Mouse (Mus musculus) frontal cortex, postnatal 25 days (tissue): Measurements from ENCODE around the gene Khnyn.
A peak's percentile ranks its signal among the peaks of the same experiment; 100 is the strongest.

Experiments
- DNase-seq, 2 experiments: peaks; one replicate each; pipeline ENCODE4 v3.0.0; 2022; ENCODE audit warnings: low spot score in 2 of 2

Gene Khnyn

DNA sequence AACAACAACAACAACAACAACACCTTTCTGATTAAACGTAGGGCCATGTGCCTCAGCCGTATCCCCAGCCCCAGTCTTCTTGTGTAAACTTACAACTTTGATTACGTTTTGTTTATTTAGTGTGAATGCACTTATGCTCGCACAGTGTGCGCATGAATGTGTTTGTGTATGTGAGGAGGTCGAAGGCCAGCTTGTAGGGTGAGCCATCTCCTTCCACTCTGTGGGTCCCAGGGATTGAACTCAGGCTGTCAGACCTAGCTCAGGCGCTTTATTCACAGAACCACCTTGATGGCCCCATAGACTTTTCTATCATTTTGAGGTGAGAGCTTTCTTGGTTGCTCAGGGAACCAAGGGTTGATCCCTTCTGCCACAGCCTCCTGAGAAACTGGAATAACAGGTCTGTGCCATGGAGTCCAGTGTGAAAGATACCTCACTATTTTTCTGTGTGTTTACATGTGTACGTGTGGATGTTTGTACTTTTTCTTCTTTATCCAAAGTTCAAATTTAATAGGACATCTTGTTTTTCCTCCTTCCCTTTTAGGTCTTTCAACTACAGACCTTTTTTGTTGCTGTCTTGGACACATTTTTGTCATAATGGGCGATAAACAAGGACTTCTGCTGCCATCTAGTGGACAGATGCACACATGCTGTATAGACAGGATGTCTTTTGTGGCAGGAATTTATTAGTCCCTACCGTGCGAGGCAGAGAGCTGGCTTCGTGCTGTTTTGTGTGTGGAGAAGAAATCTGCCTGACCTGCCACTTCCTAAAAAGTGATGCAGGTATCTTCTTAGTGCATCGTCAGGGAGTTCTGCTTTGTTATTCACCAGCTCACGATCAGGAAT lies 33.7 kb downstream of the Khnyn start:
- peak; percentile 32 to 51 for DNase-seq

DNA sequence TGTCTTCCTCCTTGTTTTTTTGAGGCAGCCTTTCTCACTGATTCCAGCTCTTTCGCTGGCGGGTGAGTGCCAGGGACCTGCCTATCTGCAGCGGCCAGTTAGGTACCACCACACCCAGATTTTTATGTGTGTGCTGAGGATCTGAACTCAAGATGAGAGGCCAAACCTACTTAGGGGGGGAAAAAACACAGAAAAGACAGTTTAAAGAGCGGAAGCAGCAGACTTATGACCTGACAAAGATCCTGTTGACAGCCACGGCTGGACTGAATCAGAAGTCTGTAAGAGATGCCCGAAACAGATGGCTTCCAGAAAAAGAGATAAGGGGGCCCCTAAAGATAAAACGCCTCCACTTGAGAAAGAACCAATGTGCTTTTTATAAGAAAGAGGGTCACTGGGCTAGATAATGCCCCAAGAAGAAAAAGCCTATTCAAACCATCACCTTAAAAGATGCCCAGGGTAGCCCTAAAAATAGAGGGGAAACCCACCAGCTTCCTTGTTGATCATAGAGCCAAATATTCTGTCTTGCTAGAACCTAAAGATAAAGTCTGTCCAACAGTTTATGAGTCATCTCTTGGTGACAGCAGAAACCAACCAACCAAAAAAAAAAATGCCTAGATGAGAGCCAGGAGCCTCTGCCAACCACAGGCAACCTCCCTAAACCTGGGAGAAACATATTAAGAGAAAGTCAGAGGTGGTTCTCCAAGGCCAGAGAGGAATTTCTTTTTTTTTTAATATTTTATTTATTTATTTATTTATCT lies 37.9 kb downstream of the Khnyn start:
- DNase-seq: no peak

DNA sequence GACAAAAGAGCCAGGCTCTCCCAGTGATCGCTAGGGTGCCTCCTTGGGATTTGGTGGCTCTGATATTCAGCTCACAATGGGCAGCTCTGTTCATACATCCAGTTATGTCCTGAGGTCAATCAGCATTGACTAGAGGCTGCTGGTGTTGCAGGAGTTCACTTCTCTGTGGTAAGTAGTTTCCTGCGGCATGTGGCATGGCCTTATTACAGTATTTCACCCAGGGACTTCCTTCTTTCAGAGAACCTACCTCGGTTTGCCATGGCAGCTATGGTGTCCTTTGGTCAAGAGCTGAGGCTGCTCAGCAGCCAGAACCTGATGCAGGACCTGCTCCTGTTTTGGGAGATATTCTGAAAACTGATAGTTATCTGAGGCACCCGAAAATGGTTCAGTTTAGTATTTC lies 42.1 kb downstream of the Khnyn start:
- DNase-seq: no peak

DNA sequence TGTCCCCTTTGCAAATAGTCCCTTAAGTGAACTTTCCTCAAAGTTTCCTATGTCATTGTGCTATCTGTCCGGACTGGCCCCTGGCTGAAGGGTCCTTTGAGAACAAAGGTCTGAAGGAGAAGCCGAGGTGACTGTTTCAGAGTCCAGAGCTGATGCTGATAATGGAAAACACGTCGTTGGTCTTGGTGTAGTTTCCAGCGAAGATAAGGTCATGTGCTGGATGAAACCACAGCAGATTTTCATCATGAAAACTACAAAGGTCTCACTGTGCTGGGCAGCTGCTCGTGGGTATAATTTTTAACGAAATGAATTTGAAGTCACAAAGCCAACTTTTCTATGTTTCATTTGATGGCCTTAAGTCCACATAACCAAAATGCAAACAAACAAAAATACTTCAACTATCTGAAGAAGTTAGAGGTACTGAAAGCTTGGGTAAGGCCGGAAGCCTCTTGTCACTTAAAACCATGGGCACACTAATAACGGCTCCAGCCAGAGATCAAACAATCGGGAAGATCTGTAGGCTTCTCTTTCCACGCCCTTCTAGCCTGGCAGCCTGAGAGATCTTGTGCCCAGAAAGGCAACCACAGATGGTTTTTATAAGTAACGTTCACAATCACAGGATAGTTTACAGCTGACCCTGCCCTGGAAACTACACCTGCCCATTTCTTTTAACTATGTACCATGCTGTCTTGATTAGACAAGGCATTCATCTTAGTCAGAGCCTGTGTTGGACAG lies 44.7 kb downstream of the Khnyn start:
- DNase-seq: no peak

DNA sequence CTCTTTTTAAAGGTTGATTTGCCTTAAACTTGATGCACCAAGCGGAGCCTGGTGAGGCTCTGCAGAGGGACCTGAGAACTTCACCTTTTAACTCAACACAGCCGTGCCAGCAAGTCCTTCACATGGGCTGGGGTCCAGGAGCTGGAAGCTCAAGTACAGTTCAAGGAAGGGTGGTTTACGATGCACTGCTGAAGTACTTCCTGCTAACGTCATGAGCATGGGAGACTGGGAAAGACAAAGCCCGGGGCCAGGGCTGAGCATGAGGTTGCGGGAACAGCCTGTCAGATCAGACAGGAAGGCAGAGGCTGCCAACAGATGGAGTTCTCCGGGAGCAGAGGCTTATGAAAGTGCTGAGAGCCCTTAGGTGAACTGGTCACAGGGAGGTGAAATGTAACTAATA lies 48.8 kb downstream of the Khnyn start:
- no peak for DNase-seq

DNA sequence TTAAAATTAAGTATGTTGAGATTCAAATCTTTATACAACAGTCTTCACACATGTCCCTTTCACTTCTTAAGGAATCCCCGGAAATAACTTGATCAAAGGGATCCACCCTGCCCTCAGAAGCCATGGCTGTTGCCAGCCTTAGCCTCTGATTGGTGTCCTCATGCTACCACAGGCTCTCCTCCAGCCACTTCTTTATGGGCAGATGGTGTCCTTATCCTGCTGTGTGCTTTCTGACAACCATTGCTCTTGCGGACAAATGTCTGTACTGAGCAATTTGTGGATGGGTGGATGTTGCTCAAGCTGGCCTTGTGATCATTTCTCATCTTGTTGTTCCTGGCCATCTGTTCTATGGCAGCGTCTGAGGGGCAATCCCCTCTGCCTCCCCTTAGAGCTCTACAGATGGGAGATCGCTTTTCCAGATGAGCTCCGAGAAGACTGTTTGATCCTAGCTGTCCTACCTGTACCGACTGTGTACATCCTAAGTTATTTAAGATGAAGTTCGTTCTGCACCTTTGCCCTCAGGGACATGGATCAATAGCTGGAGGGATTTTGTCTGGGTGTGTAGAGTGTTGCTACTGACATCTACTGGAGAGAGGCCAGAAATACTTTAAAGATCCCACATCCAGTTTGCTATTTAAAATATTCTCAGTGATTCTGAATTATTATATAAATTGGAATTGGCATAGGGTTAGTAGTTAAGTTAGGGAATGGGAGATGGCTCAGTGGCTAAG lies 55.5 kb downstream of the Khnyn start:
- DNase-seq: no peak

DNA sequence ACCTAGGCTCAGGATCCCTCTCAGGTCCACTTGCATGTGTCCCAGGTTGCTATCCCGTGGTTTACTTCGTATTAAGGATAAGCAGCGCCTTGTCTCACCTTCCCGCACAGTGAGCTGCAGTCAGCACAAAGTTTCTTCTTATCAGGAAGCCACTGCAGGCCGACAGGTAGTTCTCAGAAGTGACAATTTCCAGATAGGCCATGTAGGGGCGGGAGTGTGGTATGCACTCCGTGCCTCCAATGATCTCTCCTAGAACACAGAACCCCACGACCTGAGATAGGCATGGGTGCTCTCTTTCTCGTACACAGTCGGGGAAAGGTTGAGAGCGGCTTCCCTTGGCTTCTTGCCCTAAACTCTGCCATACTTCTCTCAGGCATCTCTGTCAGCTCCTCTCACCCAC lies 58.9 kb downstream of the Khnyn start:
- no peak for DNase-seq

DNA sequence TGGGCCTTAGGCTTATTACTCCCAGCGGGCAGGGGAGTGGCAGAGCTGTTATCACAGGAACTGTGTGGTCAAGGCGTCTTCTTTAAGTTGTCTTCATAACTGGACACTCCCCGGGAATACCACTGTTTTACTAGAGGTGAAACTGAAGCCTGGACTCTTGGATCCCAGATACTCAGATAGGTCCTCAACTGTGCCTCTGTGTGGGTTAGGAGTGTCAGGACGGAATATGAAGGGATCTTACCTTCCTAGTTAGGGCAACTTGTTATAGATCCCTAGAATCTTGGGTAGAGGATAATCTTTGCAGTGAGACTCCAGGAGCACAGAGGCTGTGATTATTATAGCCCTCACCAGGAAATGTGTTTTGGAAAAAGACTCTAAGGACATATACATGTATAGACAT lies 59.8 kb downstream of the Khnyn start, which contains the start of gene Cma1:
TSS of gene Cma1 (minus strand) at position 101 of the 400 bp plus-strand sequence.
- DNase-seq: no peak

DNA sequence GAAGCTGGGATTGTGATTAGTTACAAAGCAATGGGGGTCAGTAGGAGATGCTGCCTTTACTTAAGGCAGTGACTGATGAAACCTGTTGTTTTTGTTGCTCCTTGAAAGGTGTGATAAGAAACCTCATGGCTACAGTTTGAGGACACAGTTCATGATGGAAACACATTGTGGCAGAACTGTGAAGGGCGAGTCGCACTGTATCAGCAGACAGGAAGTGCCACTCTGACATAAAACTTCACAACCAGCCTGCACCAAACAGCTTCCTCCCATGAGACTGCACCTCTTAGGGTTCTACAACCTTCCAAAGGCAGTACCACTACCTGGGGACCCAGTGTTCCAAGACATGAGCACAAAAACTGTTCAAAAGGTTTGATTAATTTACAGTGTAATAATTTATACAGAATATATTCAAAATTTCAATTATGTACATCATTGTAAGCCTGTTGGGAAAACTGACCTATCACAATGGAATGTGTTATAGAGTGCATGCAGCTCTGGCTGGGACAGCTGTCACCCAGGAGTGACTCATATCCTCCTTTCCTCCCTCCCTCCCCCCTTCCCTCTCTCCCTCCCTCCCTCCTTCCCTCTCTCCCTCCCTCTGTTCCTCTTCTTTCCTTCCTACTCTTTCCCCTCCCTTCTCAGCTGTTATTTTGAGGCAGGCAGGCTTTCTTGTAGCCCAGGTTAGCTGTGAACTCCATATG lies 61.7 kb downstream of the Khnyn start:
- DNase-seq: no peak
